In genomic region chr2:127649921-127650320, GRCm38 (mm10) we compare ENCODE assay signal across 20 mouse cellular contexts. TPM values are rescaled to one million over a fixed set of nuclear protein-coding genes. Genes with fewer than 3 reads are reported as not detected.
A peak's percentile ranks its signal among the peaks of the same experiment; 100 is the strongest.
DNase-seq lines count a peak whose midpoint lies in the region; ATAC-seq and TF ChIP-seq lines count a peak whose summit lies in the region.
"Had no signal": no experiment of that assay in that cellular context is flagged by ENCODE, and none has a peak within 500 bp of the region (broad histone marks: within the 10 kb centered on the region; RNA-seq: fewer than 3 reads in every experiment).

No protein-coding gene starts in this region.

- no peak for TF ChIP-seq POLR2A in liver, adult 2 months (IDR thresholded peaks at IDR 0.05; ENCODE audit: extremely low read depth, insufficient read depth, low read length)
- TF ChIP-seq POLR2A in myocyte (IDR thresholded peaks at IDR 0.05; ENCODE audit: insufficient read length, low read depth) = no peak
- no peak for TF ChIP-seq POLR2A in thymus, adult 2 months (IDR thresholded peaks at IDR 0.05; ENCODE audit: control insufficient read depth, extremely low read depth, insufficient read depth, low read length, poor library complexity)

- WGBS in heart, embryonic 10.5 days = 64% methylated on average over 5 of the region's 5 CpGs
- 57% methylated on average over 5 of the region's 5 CpGs for WGBS in liver, adult 2 months
- 68% methylated on average over 5 of the region's 5 CpGs for WGBS in liver, embryonic 11.5 days
- 83% methylated on average over 5 of the region's 5 CpGs for WGBS in thymus, adult 2 months

- no peaks in the 10 kb centered on the region for H3K36me3 ChIP-seq in heart, embryonic 10.5 days
- no peaks in the 10 kb centered on the region for H3K36me3 ChIP-seq in liver, adult 2 months (ENCODE audit: control insufficient read depth, insufficient read depth, low read length)
- H3K36me3 ChIP-seq in liver, embryonic 11.5 days (ENCODE audit: control insufficient read depth, insufficient read depth, low read length) = no peaks in the 10 kb centered on the region
- H3K36me3 ChIP-seq in myocyte (ENCODE audit: control insufficient read depth, insufficient read depth) = no peaks in the 10 kb centered on the region
- H3K36me3 ChIP-seq in thymus, adult 2 months (ENCODE audit: control insufficient read depth, insufficient read depth, low read length) = no peaks in the 10 kb centered on the region
- H3K36me3 ChIP-seq: embryonic facial prominence, embryonic 12.5 days; G1E; neural tube, embryonic 13.5 days had no signal

- H3K79me2 ChIP-seq in liver, adult 2 months (ENCODE audit: control insufficient read depth, insufficient read depth, low read length) = no peaks in the 10 kb centered on the region
- no peaks in the 10 kb centered on the region for H3K79me2 ChIP-seq in myocyte (ENCODE audit: control insufficient read depth, insufficient read depth)

- H3K9ac ChIP-seq in liver, adult 2 months (ENCODE audit: low read depth, low read length) = no peak overlapping the region
- H3K9ac ChIP-seq in liver, embryonic 11.5 days (ENCODE audit: low read depth, low read length) = no peak overlapping the region
- H3K9ac ChIP-seq: embryonic facial prominence, embryonic 12.5 days; liver, embryonic 14.5 days; neural tube, embryonic 13.5 days had no signal

- TF ChIP-seq CTCF in liver, adult 2 months (IDR thresholded peaks at IDR 0.05; ENCODE audit: low read depth, low read length) = no peak
- no peak for TF ChIP-seq CTCF in thymus, adult 2 months (IDR thresholded peaks at IDR 0.05; ENCODE audit: borderline replicate concordance, control insufficient read depth, extremely low read depth, insufficient read depth, low read length, poor library complexity)

- H3K4me3 ChIP-seq in heart, embryonic 10.5 days = no peak overlapping the region
- no peak overlapping the region for H3K4me3 ChIP-seq in liver, adult 2 months (ENCODE audit: insufficient read depth, low read depth, low read length)
- no peak overlapping the region for H3K4me3 ChIP-seq in liver, embryonic 11.5 days (ENCODE audit: low read depth, low read length)
- no peak overlapping the region for H3K4me3 ChIP-seq in myocyte
- H3K4me3 ChIP-seq in thymus, adult 2 months (ENCODE audit: control insufficient read depth, insufficient read depth, low read length) = no peak overlapping the region
- H3K4me3 ChIP-seq: embryonic facial prominence, embryonic 12.5 days; megakaryocyte, embryonic 14.5 days; neural tube, embryonic 13.5 days had no signal

- no peak overlapping the region for H3K27ac ChIP-seq in heart, embryonic 10.5 days
- H3K27ac ChIP-seq in liver, adult 2 months (replicated peaks; ENCODE audit: insufficient read depth, low read depth, low read length) = no peak overlapping the region
- H3K27ac ChIP-seq in liver, embryonic 11.5 days (ENCODE audit: low read depth, low read length) = no peak overlapping the region
- no peak overlapping the region for H3K27ac ChIP-seq in thymus, adult 2 months (ENCODE audit: control insufficient read depth, insufficient read depth, low read length)
- H3K27ac ChIP-seq: embryonic facial prominence, embryonic 12.5 days; liver, embryonic 14.5 days; neural tube, embryonic 13.5 days had no signal

- H3K4me1 ChIP-seq in heart, embryonic 10.5 days = no peaks in the 10 kb centered on the region
- H3K4me1 ChIP-seq in liver, adult 2 months (ENCODE audit: control insufficient read depth, insufficient read depth, low read length) = no peaks in the 10 kb centered on the region
- no peaks in the 10 kb centered on the region for H3K4me1 ChIP-seq in liver, embryonic 11.5 days (replicated peaks; ENCODE audit: control insufficient read depth, insufficient read depth, low read length)
- H3K4me1 ChIP-seq in thymus, adult 2 months (replicated peaks; ENCODE audit: control insufficient read depth, insufficient read depth, low read length) = no peaks in the 10 kb centered on the region
- H3K4me1 ChIP-seq: megakaryocyte, embryonic 14.5 days; neural tube, embryonic 13.5 days had no signal

- H3ac ChIP-seq in myocyte (ENCODE audit: control insufficient read depth, insufficient read length) = no peak overlapping the region

- no peak for ATAC-seq in liver, embryonic 11.5 days (replicated peaks; ENCODE audit: low FRiP score)

- no peaks in the 10 kb centered on the region for H3K9me3 ChIP-seq in heart, embryonic 10.5 days
- H3K9me3 ChIP-seq in liver, embryonic 11.5 days (ENCODE audit: control insufficient read depth, low read length) = no peaks in the 10 kb centered on the region
- H3K9me3 ChIP-seq: embryonic facial prominence, embryonic 12.5 days; G1E; megakaryocyte, embryonic 14.5 days; neural tube, embryonic 13.5 days had no signal

- peaks cover 42% of the 10 kb centered on the region for H3K27me3 ChIP-seq in heart, embryonic 10.5 days (ENCODE audit: insufficient read depth, poor library complexity, severe bottlenecking)
- H3K27me3 ChIP-seq in liver, adult 2 months (ENCODE audit: control insufficient read depth, insufficient read depth, low read length) = no peaks in the 10 kb centered on the region; the same call in 1 of the 2 replicates
- H3K27me3 ChIP-seq in liver, embryonic 11.5 days (replicated peaks; ENCODE audit: control insufficient read depth, insufficient read depth, low read length) = peaks cover 22% of the 10 kb centered on the region
- H3K27me3 ChIP-seq in myocyte (ENCODE audit: control insufficient read depth, insufficient read depth, insufficient read length) = peaks cover 12% of the 10 kb centered on the region
- peaks cover 4% of the 10 kb centered on the region for H3K27me3 ChIP-seq in thymus, adult 2 months (ENCODE audit: control insufficient read depth, insufficient read depth, low read length)

- peak; percentile 96 for DNase-seq in heart, adult 11 months
- DNase-seq in heart, embryonic 10.5 days (ENCODE audit: low spot score) = no peak
- peak; percentile 38 for DNase-seq in liver, adult 2 months (ENCODE audit: extremely low read depth, low read depth, low spot score)
- no peak for DNase-seq in liver, embryonic 11.5 days (ENCODE audit: low spot score)
- peak; percentile 16 to 58 for DNase-seq in adrenal gland, postnatal 36 days
- no peak for DNase-seq in cerebellum, adult 18-20 months
- DNase-seq in thymus, adult 2 months = no peak
- DNase-seq: B cell, adult 2 months; gastrocnemius, postnatal 25 days; layer of hippocampus, adult 9-11 months; left cerebral cortex, postnatal 4 days; right cerebral cortex, postnatal 4 days; thymus, postnatal 4 days had no signal

- H3K4me2 ChIP-seq in liver, embryonic 11.5 days = no peak overlapping the region
- peak overlapping the region; percentile 2 for H3K4me2 ChIP-seq in myocyte (ENCODE audit: low read depth)
- H3K4me2 ChIP-seq: embryonic facial prominence, embryonic 12.5 days; neural tube, embryonic 13.5 days had no signal

TF ChIP-seq in myocyte, 11 proteins besides CTCF, POLR2A, EP300 and RAD21:
- TF ChIP-seq TCF12 (IDR thresholded peaks at IDR 0.05; ENCODE audit: insufficient read depth, poor library complexity, severe bottlenecking) = no peak
- no peak for TF ChIP-seq POLR2AphosphoS2 (IDR thresholded peaks at IDR 0.05; ENCODE audit: insufficient read length, low read depth)
- no peak for TF ChIP-seq TCF3 (IDR thresholded peaks at IDR 0.05; ENCODE audit: insufficient read length, low read depth)
- no peak for TF ChIP-seq E2F4 (IDR thresholded peaks at IDR 0.05; ENCODE audit: insufficient read depth)
- no peak for TF ChIP-seq SRF (IDR thresholded peaks at IDR 0.05; ENCODE audit: control insufficient read depth, insufficient read length, low read depth)
- no peak for TF ChIP-seq MYOD1 (IDR thresholded peaks at IDR 0.05; ENCODE audit: control insufficient read depth in 1 of 3, insufficient read length in 2 of 3, low read depth in 2 of 3)
- TF ChIP-seq CEBPB (IDR thresholded peaks at IDR 0.05; ENCODE audit: insufficient read depth, poor library complexity, severe bottlenecking) = no peak
- no peak for TF ChIP-seq MYOG (IDR thresholded peaks at IDR 0.05; ENCODE audit: control insufficient read depth in 1 of 3, insufficient read depth in 1 of 3, insufficient read length in 2 of 3, low read depth in 2 of 3)
- no peak for TF ChIP-seq USF1 (IDR thresholded peaks at IDR 0.05; ENCODE audit: low read depth)
- no peak for TF ChIP-seq REST (IDR thresholded peaks at IDR 0.05; ENCODE audit: insufficient read depth, insufficient read length)
- TF ChIP-seq MAX (IDR thresholded peaks at IDR 0.05; ENCODE audit: low read depth) = no peak

RNA-seq across cellular contexts. Expression of gene Mal, which starts 6.6 kb away (rescaled TPM):
- polyA plus RNA-seq in heart, embryonic 10.5 days (2016; fragmentation: Nextera tagmentation; extraction: Ambion mirVana) = 1.7 and 1.8 TPM in 2 replicates
- 0.34 and 0.65 TPM in 2 replicates for total RNA-seq in liver, adult 2 months (2014; rRNA removed)
- 0.05 and 0.15 TPM in 2 replicates for polyA plus RNA-seq in liver, adult 2 months (2012; rRNA removed)
- 0.11 TPM in 1 of 2 replicates, not detected in the other for polyA plus RNA-seq in liver, embryonic 11.5 days (2014; fragmentation: Nextera tagmentation; extraction: Ambion mirVana)
- 1 to 10 TPM; 6.3 to 7.9 TPM for total RNA-seq in adrenal gland, postnatal 36 days (2021)
- 0.05 TPM for polyA plus RNA-seq in myocyte (2012; fragmentation: generic; extraction: Trizol)
- polyA plus RNA-seq in thymus, adult 2 months (2012; rRNA removed) = 0.37 and 1.2 TPM in 2 replicates
- total RNA-seq: G1E; hematopoietic stem cell, adult 5-6 weeks had no signal
- polyA plus RNA-seq: G1E had no signal

Comparison
In these comparisons a context has a peak if more than half of its experiments do, and no peak if none do; other contexts are left out.
1. DNase-seq: peak in heart, adult 11 months (single experiment), liver, adult 2 months (single experiment) and adrenal gland, postnatal 36 days (2 of 2); none in heart, embryonic 10.5 days (single experiment), liver, embryonic 11.5 days (single experiment), cerebellum, adult 18-20 months (0 of 2) and thymus, adult 2 months (single experiment).